Mouse (Mus musculus): ENCODE measurements around the gene Akt1s1. TPM values are rescaled to one million over a fixed set of nuclear protein-coding genes. Genes with fewer than 3 reads are reported as not detected.
A peak's percentile ranks its signal among the peaks of the same experiment; 100 is the strongest.

The Akt1s1 gene
- polyA plus RNA-seq, 2 experiments: 10.0 to 25.8 TPM

GRCm38 (mm10) chr7:44814952-44815553, 33.7 kb upstream of the Akt1s1 start:
- Histone ChIP-seq H3K4me2 (ENCODE audit: low read depth) (peak overlapping the region; percentile 84), H3K4me3 (ENCODE audit: insufficient read depth in 1 of 2, low read depth in 2 of 2, low read length in 2 of 2) (peak overlapping the region; percentile 82 to 94), H3K27me3 (ENCODE audit: control insufficient read depth, insufficient read depth, low read length) (no peaks in the 10 kb centered on the region), H3K27ac (peak overlapping the region; percentile 94), H3K36me3 (replicated peaks; ENCODE audit: control insufficient read depth, insufficient read depth, low read depth) (peaks cover 5% of the 10 kb centered on the region; the same call in 1 of the 2 replicates), H3K4me1 (replicated peaks; ENCODE audit: control insufficient read depth in 2 of 2, insufficient read depth in 2 of 2, low read length in 1 of 2) (peaks cover 25 to 34% of the 10 kb centered on the region in 2 experiments), H3K9me3 (ENCODE audit: control insufficient read depth, low read length) (no peaks in the 10 kb centered on the region), H3K9ac (replicated peaks) (peak overlapping the region; percentile 69)
- DNase-seq (ENCODE audit: low read depth in 3 of 3, low spot score in 3 of 3): no peak
- ATAC-seq (ENCODE audit: insufficient read depth): no peak
- no peak for TF ChIP-seq EP300 (IDR thresholded peaks at IDR 0.05; ENCODE audit: low read depth)
- TF ChIP-seq CTCF (IDR thresholded peaks at IDR 0.05; ENCODE audit: low read depth): no peak
- WGBS (ENCODE audit: insufficient replicate concordance): 44% methylated on average over 14 of the region's 14 CpGs

- Histone ChIP-seq H3K27me3 (ENCODE audit: control insufficient read depth, insufficient read depth, low read length) (no peaks in the 10 kb centered on the region), H3K27ac (peak within 1 kb of the TSS; percentile 94), H3K4me3 (ENCODE audit: insufficient read depth in 1 of 2, low read depth in 2 of 2, low read length in 2 of 2) (peak within 1 kb of the TSS; percentile 82 to 94), H3K9ac (replicated peaks) (peak within 1 kb of the TSS; percentile 96), H3K4me1 (replicated peaks; ENCODE audit: control insufficient read depth in 2 of 2, insufficient read depth in 2 of 2, low read length in 1 of 2) (peaks cover 31 to 43% of the 10 kb centered on the region in 2 experiments), H3K36me3 (replicated peaks; ENCODE audit: control insufficient read depth, insufficient read depth, low read depth) (peaks cover 8% of the 10 kb centered on the region; the same call in 1 of the 2 replicates), H3K9me3 (ENCODE audit: control insufficient read depth, low read length) (no peaks in the 10 kb centered on the region), H3K4me2 (ENCODE audit: low read depth) (peak within 1 kb of the TSS; percentile 84)
- TF ChIP-seq CTCF (IDR thresholded peaks at IDR 0.05; ENCODE audit: low read depth): 0 out of 2 replicates have a peak, but pooled peaks have one; percentile 5
- TF ChIP-seq EP300 (IDR thresholded peaks at IDR 0.05; ENCODE audit: low read depth): no peak
- DNase-seq (ENCODE audit: low read depth in 3 of 3, low spot score in 3 of 3) (peak; percentile 99 to 100 (median 99)), ATAC-seq (ENCODE audit: insufficient read depth) (peak; percentile 87)
- WGBS (ENCODE audit: insufficient replicate concordance): under 1% methylated on average over 62 of the region's 62 CpGs
Observed at GRCm38 (mm10) chr7:44815721-44816469, 32.9 kb upstream of the Akt1s1 start, which contains the start of the genes Nup62 and Il4i1. TSS of gene Nup62 (plus strand) at chr7:44816088. TSS of gene Il4i1 (plus strand) at chr7:44816387.

DNA sequence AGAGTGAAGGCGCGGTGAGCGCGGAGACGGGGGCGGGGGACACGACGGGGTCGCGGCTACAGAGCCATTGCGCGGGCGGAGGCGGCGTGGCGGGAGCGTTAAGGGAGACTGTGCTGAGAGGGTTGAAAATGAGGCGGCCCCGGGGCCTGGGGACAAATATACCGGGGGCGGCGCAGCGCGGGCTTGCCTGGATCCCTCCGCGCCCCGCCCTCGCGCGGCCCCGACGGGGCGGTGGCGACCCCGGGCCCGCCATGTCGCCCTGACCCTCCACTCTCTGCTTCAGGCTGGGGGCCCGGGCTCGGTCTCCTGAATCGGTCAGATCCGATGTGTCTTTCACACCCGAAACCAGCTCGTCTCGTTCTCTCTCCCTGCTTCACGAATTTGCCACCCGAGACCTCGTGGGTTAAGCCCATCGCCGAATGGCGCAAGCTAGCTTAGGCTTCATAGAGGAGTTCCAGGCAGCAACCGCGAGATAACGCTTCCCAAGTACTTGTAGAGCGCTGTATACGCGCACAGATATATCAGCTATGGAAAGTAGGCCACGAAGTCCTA, 32.2 kb upstream of the Akt1s1 start, which contains the start of gene Atf5:
Gene Atf5 (minus strand): TSS at position 189 of the 552 bp plus-strand sequence.
- Histone ChIP-seq H3K4me1 (replicated peaks; ENCODE audit: control insufficient read depth in 2 of 2, insufficient read depth in 2 of 2, low read length in 1 of 2) (peaks cover 36 to 49% of the 10 kb centered on the region in 2 experiments), H3K36me3 (replicated peaks; ENCODE audit: control insufficient read depth, insufficient read depth, low read depth) (peaks cover 8% of the 10 kb centered on the region; the same call in 1 of the 2 replicates), H3K9ac (replicated peaks) (peak within 1 kb of the TSS; percentile 96), H3K27me3 (ENCODE audit: control insufficient read depth, insufficient read depth, low read length) (no peaks in the 10 kb centered on the region), H3K27ac (peak within 1 kb of the TSS; percentile 94), H3K4me3 (ENCODE audit: insufficient read depth in 1 of 2, low read depth in 2 of 2, low read length in 2 of 2) (peak within 1 kb of the TSS; percentile 82 to 94), H3K9me3 (ENCODE audit: control insufficient read depth, low read length) (no peaks in the 10 kb centered on the region), H3K4me2 (ENCODE audit: low read depth) (peak within 1 kb of the TSS; percentile 84)
- WGBS (ENCODE audit: insufficient replicate concordance): under 1% methylated on average over 53 of the region's 57 CpGs
- DNase-seq (ENCODE audit: low read depth in 3 of 3, low spot score in 3 of 3) (peak; percentile 59 to 67 (median 66)), ATAC-seq (ENCODE audit: insufficient read depth) (peak; percentile 21)
- no peak for TF ChIP-seq CTCF (IDR thresholded peaks at IDR 0.05; ENCODE audit: low read depth)
- no peak for TF ChIP-seq EP300 (IDR thresholded peaks at IDR 0.05; ENCODE audit: low read depth)

DNA sequence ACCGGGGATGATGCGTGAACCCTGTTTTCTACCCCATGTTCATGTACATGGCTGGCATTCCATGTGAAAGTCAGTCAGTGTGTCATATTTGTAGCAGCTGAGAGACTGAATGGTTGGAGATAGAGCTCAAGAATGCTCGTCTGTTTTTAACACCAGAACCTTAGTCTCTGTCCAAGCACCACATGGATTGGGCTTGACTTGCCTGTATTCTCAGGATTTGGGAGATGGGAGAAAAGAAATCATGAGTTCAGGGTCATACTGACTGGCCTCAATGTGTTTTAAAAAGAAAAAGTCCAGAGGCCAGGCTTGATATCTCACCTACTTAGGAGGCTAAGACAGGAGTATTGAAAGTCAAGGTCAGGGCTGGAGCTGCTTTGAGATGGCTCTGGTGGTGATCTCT, 31.4 kb upstream of the Akt1s1 start:
- Histone ChIP-seq H3K36me3 (replicated peaks; ENCODE audit: control insufficient read depth, insufficient read depth, low read depth) (peaks cover 8% of the 10 kb centered on the region; the same call in 1 of the 2 replicates), H3K27me3 (ENCODE audit: control insufficient read depth, insufficient read depth, low read length) (no peaks in the 10 kb centered on the region), H3K4me2 (ENCODE audit: low read depth) (peak overlapping the region; percentile 84), H3K9me3 (ENCODE audit: control insufficient read depth, low read length) (no peaks in the 10 kb centered on the region), H3K4me1 (replicated peaks; ENCODE audit: control insufficient read depth in 2 of 2, insufficient read depth in 2 of 2, low read length in 1 of 2) (peaks cover 36 to 52% of the 10 kb centered on the region in 2 experiments), H3K4me3 (ENCODE audit: insufficient read depth in 1 of 2, low read depth in 2 of 2, low read length in 2 of 2) (peak overlapping the region; percentile 82 to 94), H3K9ac (replicated peaks) (peak overlapping the region; percentile 96), H3K27ac (peak overlapping the region; percentile 94)
- DNase-seq (ENCODE audit: low read depth in 3 of 3, low spot score in 3 of 3) (no peak), ATAC-seq (ENCODE audit: insufficient read depth) (no peak)
- no peak for TF ChIP-seq CTCF (IDR thresholded peaks at IDR 0.05; ENCODE audit: low read depth)
- TF ChIP-seq EP300 (IDR thresholded peaks at IDR 0.05; ENCODE audit: low read depth): no peak
- 24% methylated on average over 3 of the region's 3 CpGs for WGBS (ENCODE audit: insufficient replicate concordance)

Measured in liver, embryonic 14.5 days (tissue).